Mouse (Mus musculus): ENCODE data around the gene Ralgapb. TPM values are rescaled to one million over a fixed set of nuclear protein-coding genes. Genes with fewer than 3 reads are reported as not detected.

The Ralgapb gene
- 34.4 TPM for polyA plus RNA-seq (2014; fragmentation: Illumina TruSeq; extraction: RNeasy Lipid Tissue Mini Kit (QIAGEN cat#74804); ENCODE audit: low replicate concordance)

GRCm38 (mm10) chr2:158409595-158410021, at the start of gene Ralgapb:
Gene Ralgapb, plus strand, starts transcription at chr2:158409848.

GRCm38 (mm10) chr2:158375443-158376122, 34.1 kb upstream of the Ralgapb start, which contains the start of gene Snhg11:
Gene Snhg11, plus strand, starts transcription at chr2:158375638.

DNA sequence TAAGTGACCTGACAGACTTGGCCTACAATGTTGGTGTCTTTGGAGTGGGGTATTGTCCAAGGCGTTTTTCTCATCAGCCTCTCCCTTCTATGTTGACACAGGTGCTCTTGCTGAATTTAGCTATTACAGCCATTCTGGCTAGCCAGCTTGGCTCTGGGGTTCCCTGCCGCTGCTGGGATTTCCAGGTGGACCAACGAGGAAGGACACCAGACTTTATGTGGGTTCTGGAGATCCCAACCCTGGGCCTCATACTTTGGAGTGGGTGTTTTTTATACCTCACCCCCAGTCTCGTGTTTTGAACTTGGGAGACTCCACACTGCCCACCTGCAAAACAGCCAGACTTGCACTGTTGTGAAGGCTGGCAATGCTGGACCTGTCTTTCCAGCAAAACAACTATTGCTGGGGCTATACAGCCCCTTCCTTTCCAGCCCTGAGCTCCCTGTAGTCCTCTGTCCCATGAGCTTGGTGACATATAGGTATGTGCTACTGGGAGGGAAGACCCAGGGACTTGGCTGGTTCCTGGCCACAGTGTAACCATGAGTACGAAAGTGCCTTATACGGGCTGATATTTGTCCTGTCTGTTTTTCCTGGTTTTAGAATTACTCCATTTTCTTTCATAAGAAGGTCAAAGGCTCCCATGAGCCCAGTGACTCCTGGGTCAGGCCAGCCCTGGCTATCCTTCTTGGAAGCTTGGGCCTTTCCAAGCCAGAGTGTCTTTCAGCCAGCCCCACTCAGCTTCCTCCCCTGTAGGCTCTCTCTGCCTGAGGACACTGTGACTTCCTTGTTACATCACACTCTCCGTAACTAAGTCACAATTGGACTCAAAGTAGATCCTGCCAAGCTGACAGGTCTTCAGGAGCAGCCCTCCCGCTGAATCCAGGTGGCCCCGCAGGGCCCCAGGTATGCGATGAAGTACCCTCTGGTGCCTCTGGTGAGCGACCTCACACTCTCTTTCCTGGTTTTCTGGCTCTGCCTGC, 92.5 kb downstream of the Ralgapb start, which contains the start of gene Adig:
Adig (plus strand) TSS at position 777 of the 977 bp plus-strand sequence.

DNA sequence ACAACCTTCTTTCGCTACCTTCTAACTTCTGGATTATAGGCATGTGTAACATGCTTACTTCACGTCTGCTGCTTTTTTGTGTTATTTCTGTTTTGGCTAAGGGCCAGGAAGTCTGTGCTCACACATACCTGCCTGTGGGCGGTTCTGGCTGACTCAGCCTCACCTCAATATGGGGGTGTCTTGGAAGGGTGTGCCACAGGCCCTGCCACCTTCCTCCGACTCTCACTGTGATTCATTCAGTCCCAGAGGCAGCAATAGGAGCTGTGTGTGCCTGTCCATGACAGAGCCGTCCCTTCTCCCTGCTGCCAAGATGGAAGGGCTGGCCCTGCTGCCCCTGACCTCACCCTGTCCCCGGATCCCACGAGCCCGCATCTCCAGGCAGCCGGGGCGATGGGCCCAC, 102.9 kb downstream of the Ralgapb start, which contains the start of gene Arhgap40:
Arhgap40 (plus strand) TSS at position 269 of the 400 bp plus-strand sequence.

Other genes starting within 250 kb of the Ralgapb start
- gene D630003M21Rik, start 180.6 kb upstream of the Ralgapb start, polyA plus RNA-seq (2014; fragmentation: Illumina TruSeq; extraction: RNeasy Lipid Tissue Mini Kit (QIAGEN cat#74804); ENCODE audit: low replicate concordance), result not detected
- gene Bpi, start 151.8 kb upstream of the Ralgapb start, polyA plus RNA-seq (2014; fragmentation: Illumina TruSeq; extraction: RNeasy Lipid Tissue Mini Kit (QIAGEN cat#74804); ENCODE audit: low replicate concordance), result not detected
- 0.52 TPM for gene Lbp, start 103.4 kb upstream of the Ralgapb start, polyA plus RNA-seq (2014; fragmentation: Illumina TruSeq; extraction: RNeasy Lipid Tissue Mini Kit (QIAGEN cat#74804); ENCODE audit: low replicate concordance)
- gene Snhg11, start 34.2 kb upstream of the Ralgapb start, polyA plus RNA-seq (2014; fragmentation: Illumina TruSeq; extraction: RNeasy Lipid Tissue Mini Kit (QIAGEN cat#74804); ENCODE audit: low replicate concordance), result 5.5 TPM
- not detected for gene Adig, start 92.8 kb downstream of the Ralgapb start, polyA plus RNA-seq (2014; fragmentation: Illumina TruSeq; extraction: RNeasy Lipid Tissue Mini Kit (QIAGEN cat#74804); ENCODE audit: low replicate concordance)
- not detected for gene Arhgap40, start 102.9 kb downstream of the Ralgapb start, polyA plus RNA-seq (2014; fragmentation: Illumina TruSeq; extraction: RNeasy Lipid Tissue Mini Kit (QIAGEN cat#74804); ENCODE audit: low replicate concordance)
- not detected for gene Slc32a1, start 200.9 kb downstream of the Ralgapb start, polyA plus RNA-seq (2014; fragmentation: Illumina TruSeq; extraction: RNeasy Lipid Tissue Mini Kit (QIAGEN cat#74804); ENCODE audit: low replicate concordance)
- 0.59 TPM for gene Actr5, start 215.0 kb downstream of the Ralgapb start, polyA plus RNA-seq (2014; fragmentation: Illumina TruSeq; extraction: RNeasy Lipid Tissue Mini Kit (QIAGEN cat#74804); ENCODE audit: low replicate concordance)

Measured in small intestine, adult 10 weeks (tissue).